Mouse (Mus musculus): ENCODE results near the gene 9130023H24Rik. TPM values are rescaled to one million over a fixed set of nuclear protein-coding genes. Genes with fewer than 3 reads are reported as not detected.

9130023H24Rik gene
- polyA plus RNA-seq, 2 experiments from 2014 or later, result 4.0 to 5.8 TPM

Other genes starting within 250 kb of the 9130023H24Rik start
- gene Pycard, start 244.2 kb downstream of the 9130023H24Rik start, polyA plus RNA-seq (2017; shearing (Covaris generic)), result 100 to 1,000 TPM; 429 to 455 TPM
- under 1 TPM in 1 of 2 experiments, not detected in 1; 0.36 TPM for gene Trim72, start 234.1 kb downstream of the 9130023H24Rik start, polyA plus RNA-seq (2017; shearing (Covaris generic))
- gene Itgam, start 175.4 kb downstream of the 9130023H24Rik start, polyA plus RNA-seq (2017; shearing (Covaris generic)), result under 1 TPM; 0.66 to 0.94 TPM
- under 1 TPM in 1 of 2 experiments, not detected in 1; 0.08 TPM for gene Gm49368, start 175.3 kb downstream of the 9130023H24Rik start, polyA plus RNA-seq (2017; shearing (Covaris generic))
- gene Itgax, start 108.5 kb downstream of the 9130023H24Rik start, polyA plus RNA-seq (2017; shearing (Covaris generic)), result not detected
- gene Itgad, start 83.7 kb downstream of the 9130023H24Rik start, polyA plus RNA-seq (2017; shearing (Covaris generic)), result under 1 TPM in 1 of 2 experiments, not detected in 1; 0.40 TPM
- not detected for gene Cox6a2, start 31.6 kb downstream of the 9130023H24Rik start, polyA plus RNA-seq (2017; shearing (Covaris generic))
- 1 to 10 TPM; 3.9 to 5.6 TPM for gene Armc5, start 689 bp downstream of the 9130023H24Rik start, polyA plus RNA-seq (2017; shearing (Covaris generic))
- gene Tgfb1i1, start 8.8 kb upstream of the 9130023H24Rik start, polyA plus RNA-seq (2017; shearing (Covaris generic)), result under 1 TPM in 1 of 2 experiments, not detected in 1; 0.59 TPM
- gene Slc5a2, start 27.6 kb upstream of the 9130023H24Rik start, polyA plus RNA-seq (2017; shearing (Covaris generic)), result not detected
- 10 to 100 TPM in 1 of 2 experiments, 1 to 10 TPM in 1; 7.8 to 10.1 TPM for gene BC017158, start 60.1 kb upstream of the 9130023H24Rik start, polyA plus RNA-seq (2017; shearing (Covaris generic))
- 100 to 1,000 TPM; 294 to 357 TPM for gene Rgs10, start 180.7 kb upstream of the 9130023H24Rik start, polyA plus RNA-seq (2017; shearing (Covaris generic))
- 10 to 100 TPM; 22.6 to 37.2 TPM for gene Tial1, start 223.7 kb upstream of the 9130023H24Rik start, polyA plus RNA-seq (2017; shearing (Covaris generic))